Mouse (Mus musculus) liver, embryonic 14.5 days (tissue): ENCODE data around the gene P2ry6. TPM values are rescaled to one million over a fixed set of nuclear protein-coding genes. Genes with fewer than 3 reads are reported as not detected.

Experiments
- ATAC-seq: fragments of 200-750 bp; cut with Nextera tagmentation; 2 replicates; pipeline ENCODE4 v1.8.0; 2017; ENCODE audit warnings: moderate number of reproducible peaks, mild to moderate bottlenecking, moderate library complexity; ENCODE audit not compliant: insufficient read depth
- DNase-seq, 3 experiments: peaks; one replicate each; pipeline ENCODE4 v3.0.0-alpha.2; 2012 to 2013; ENCODE audit warnings: low read depth in 3 of 3, low spot score in 3 of 3
- H3K27ac ChIP-seq: fragments of 300-500 bp; sonication (generic); 2 replicates; pipeline ENCODE4 v1.5.1; 2014; ENCODE audit warnings: moderate library complexity, mild to moderate bottlenecking, control low read depth, inconsistent platforms
- H3K27me3 ChIP-seq: fragments of 300-500 bp; sonication (generic); 2 replicates; pipeline ENCODE4 v1.6.1; 2014; ENCODE audit warnings: mild to moderate bottlenecking, low read length, moderate library complexity; ENCODE audit not compliant: control insufficient read depth, insufficient read depth
- H3K36me3 ChIP-seq: fragments of 300-500 bp; sonication (generic); replicated peaks from 2 replicates; pipeline ENCODE4 v1.6.1; 2014; ENCODE audit warnings: low read depth; ENCODE audit not compliant: control insufficient read depth, insufficient read depth
- H3K4me1 ChIP-seq, 2 experiments: fragments of 200-500 bp in 1 of 2; fragments of 300-500 bp in 1 of 2; sonication (generic) in 1 of 2; replicated peaks; 2 replicates each; pipeline ENCODE4 v1.6.1; 2012 to 2014; ENCODE audit warnings: antibody characterized with exemption in 1 of 2, inconsistent platforms in 1 of 2, low read length in 1 of 2; ENCODE audit not compliant: control insufficient read depth in 2 of 2, insufficient read depth in 2 of 2
- H3K4me2 ChIP-seq: fragments of 300-500 bp; sonication (generic); 2 replicates; pipeline ENCODE4 v1.6.1; 2014; ENCODE audit warnings: low read depth, mild to moderate bottlenecking, control low read depth, moderate library complexity
- H3K4me3 ChIP-seq, 2 experiments: fragments of 200-500 bp in 1 of 2; fragments of 300-500 bp in 1 of 2; sonication (generic) in 1 of 2; 2 replicates each; pipeline ENCODE4 v1.5.1; 2012 to 2014; ENCODE audit warnings: low read depth in 2 of 2, low read length in 2 of 2, mild to moderate bottlenecking in 2 of 2, control low read depth in 1 of 2, inconsistent platforms in 1 of 2, moderate library complexity in 1 of 2; ENCODE audit not compliant: insufficient read depth in 1 of 2
- H3K9ac ChIP-seq: fragments of 300-500 bp; sonication (generic); replicated peaks from 2 replicates; pipeline ENCODE4 v1.6.1; 2014; ENCODE audit warnings: mild to moderate bottlenecking, control low read depth, moderate library complexity
- H3K9me3 ChIP-seq: fragments of 300-500 bp; sonication (generic); 2 replicates; pipeline ENCODE4 v1.6.1; 2016; ENCODE audit warnings: low read length, mixed read lengths; ENCODE audit not compliant: control insufficient read depth
- CTCF ChIP-seq: IDR thresholded peaks from 2 replicates; pipeline ENCODE4 v1.5.1; 2016; ENCODE audit warnings: antibody characterized with exemption, low read depth, control low read depth
- EP300 ChIP-seq: IDR thresholded peaks from 2 replicates; pipeline ENCODE4 v1.6.1; 2016; ENCODE audit warnings: antibody characterized with exemption, low read depth
- WGBS: fragments of 180-500 bp; shearing (Covaris S2); extraction: QIAGEN DNeasy Blood & Tissue Kit; methylation state at CpG from one replicate; pipeline ENCODE4 v1.1.7; 2014; ENCODE audit not compliant: insufficient replicate concordance; 5-methylcytosine and 5-hydroxymethylcytosine counted together
- polyA plus RNA-seq, 2 experiments: library from polyadenylated mRNA; depleted of rRNA in 1 of 2; stranded (reverse) in 1 of 2; unstranded in 1 of 2; fragments of >200 nt; fragmentation: Nextera tagmentation in 1 of 2; extraction: Ambion mirVana in 1 of 2; gene quantifications; 2 replicates each; pipeline versions ENCODE4 v1.2.1 to v1.2.3; 2012 to 2014

The P2ry6 gene
- polyA plus RNA-seq, 2 experiments = 2.0 to 2.9 TPM

DNA sequence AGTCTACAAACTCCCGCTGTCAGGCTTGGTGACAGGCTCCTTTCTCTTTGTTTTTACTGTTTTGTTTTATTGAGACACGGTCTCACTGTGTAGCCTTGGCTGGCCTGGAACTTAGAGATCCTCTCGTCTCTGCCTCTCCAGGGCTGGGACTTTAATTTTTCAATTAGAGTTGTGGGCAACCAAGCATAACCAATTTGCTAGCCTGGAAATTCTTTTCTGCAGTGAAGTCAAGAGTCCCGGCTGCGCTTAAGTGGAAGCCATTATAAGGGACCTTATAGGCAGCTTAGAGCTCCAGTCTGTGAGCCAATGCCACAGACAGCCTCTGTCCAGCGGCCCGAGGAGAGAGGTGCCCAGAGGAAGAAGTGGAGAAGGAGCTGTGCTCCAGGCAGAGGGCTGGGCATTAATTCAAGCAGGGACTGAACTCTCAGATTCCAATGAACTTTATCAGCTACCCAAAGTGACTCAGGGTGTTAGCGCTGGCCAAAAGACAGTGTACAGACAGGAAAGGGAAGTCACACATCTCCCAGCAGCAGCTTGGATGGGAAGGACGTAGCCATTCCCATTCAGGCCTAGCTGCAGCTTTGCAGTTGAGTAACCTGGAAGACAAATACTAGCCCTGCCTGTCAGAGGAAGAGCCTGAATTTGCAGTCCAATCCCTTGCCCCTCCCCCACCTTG, 16.3 kb upstream of the P2ry6 start:
- Histone ChIP-seq H3K36me3 (no peaks in the 10 kb centered on the region), H3K4me1 (peaks cover 0 to 4% of the 10 kb centered on the region in 2 experiments; a peak in 2 of 4 replicates), H3K4me3 (no peak overlapping the region), H3K27me3 (no peaks in the 10 kb centered on the region), H3K9me3 (no peaks in the 10 kb centered on the region), H3K27ac (no peak overlapping the region), H3K4me2 (no peak overlapping the region), H3K9ac (no peak overlapping the region)
- no peak for ATAC-seq
- no peak for DNase-seq
- TF ChIP-seq EP300 (no peak), CTCF (no peak)
- 46% methylated on average over 9 of the region's 9 CpGs for WGBS

- no peak overlapping the region for H3K9ac ChIP-seq
- H3K4me2 ChIP-seq = no peak overlapping the region
- DNase-seq = peak in 2 of 3 experiments; percentile 9 to 30
- H3K27ac ChIP-seq = no peak overlapping the region
- 16% methylated on average over 9 of the region's 9 CpGs for WGBS
- no peaks in the 10 kb centered on the region for H3K27me3 ChIP-seq
- no peaks in the 10 kb centered on the region for H3K36me3 ChIP-seq
- no peaks in the 10 kb centered on the region for H3K9me3 ChIP-seq
- H3K4me1 ChIP-seq = peaks cover 2 to 14% of the 10 kb centered on the region in 2 experiments; a peak in 2 of 4 replicates
- ATAC-seq = no peak
- TF ChIP-seq EP300 (no peak), CTCF (peak; percentile 68)
- H3K4me3 ChIP-seq = no peak overlapping the region
Measured at GRCm38 (mm10) chr7:100988092-100988491, 13.6 kb upstream of the P2ry6 start.

DNA sequence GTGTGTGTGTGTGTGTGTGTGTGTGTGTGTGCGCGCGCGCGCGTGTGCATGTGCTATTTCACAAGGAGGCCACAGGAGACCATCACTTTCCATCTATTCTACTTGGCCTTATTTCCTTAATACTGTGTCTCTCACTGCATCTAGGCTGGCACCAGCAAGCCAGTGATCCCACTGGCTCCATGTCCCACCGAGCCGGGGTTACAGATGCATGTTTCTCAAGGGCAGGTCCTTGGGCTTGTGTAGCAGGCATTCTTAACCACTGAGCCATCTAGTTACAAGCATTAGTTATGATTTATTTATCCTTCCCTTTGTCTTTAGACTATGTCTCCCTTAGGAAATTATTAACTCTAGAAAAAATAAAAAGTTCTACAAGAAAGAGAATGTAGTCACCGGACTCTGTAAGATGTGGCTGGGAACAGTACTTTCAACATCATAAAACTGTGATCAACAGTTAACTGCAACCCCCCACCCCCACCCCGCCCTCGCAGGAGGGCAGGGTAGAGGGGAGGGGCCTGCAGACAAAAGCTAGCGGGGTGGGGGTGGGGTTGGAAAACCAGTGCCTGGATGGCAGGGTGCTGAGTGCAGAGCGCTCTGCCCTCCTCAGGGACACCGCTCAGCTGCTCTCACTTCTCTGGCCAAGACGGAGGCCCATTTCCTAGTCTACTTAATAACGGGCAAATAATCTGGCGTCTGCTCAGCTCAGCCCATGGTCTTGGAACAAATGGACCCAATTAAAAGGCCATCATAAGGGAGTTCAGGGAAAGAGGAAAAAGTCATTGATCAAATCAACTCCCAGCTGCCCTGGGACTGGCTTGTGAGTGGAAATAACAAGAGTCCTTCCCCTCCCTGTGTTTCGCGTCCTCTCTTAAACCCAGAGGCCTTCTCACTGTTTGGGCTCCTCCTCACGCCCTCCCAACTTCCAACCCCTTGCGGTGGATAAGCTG, 10.3 kb upstream of the P2ry6 start:
- no peak overlapping the region for H3K4me3 ChIP-seq
- no peak overlapping the region for H3K9ac ChIP-seq
- H3K4me2 ChIP-seq = peak overlapping the region; percentile 12
- H3K4me1 ChIP-seq = peaks cover 2 to 10% of the 10 kb centered on the region in 2 experiments; a peak in 2 of 4 replicates
- WGBS = 40% methylated on average over 21 of the region's 21 CpGs
- DNase-seq = no peak
- H3K27me3 ChIP-seq = no peaks in the 10 kb centered on the region
- ATAC-seq = peak; percentile 65; the same call in 1 of the 2 replicates
- no peak overlapping the region for H3K27ac ChIP-seq
- no peaks in the 10 kb centered on the region for H3K36me3 ChIP-seq
- TF ChIP-seq EP300 (no peak), CTCF (no peak)
- no peaks in the 10 kb centered on the region for H3K9me3 ChIP-seq

GRCm38 (mm10) chr7:100979175-100979574, 4.7 kb upstream of the P2ry6 start:
- H3K9ac ChIP-seq = no peak overlapping the region
- no peaks in the 10 kb centered on the region for H3K36me3 ChIP-seq
- ATAC-seq (no peak), DNase-seq (no peak)
- WGBS = 29% methylated on average over 2 of the region's 2 CpGs
- H3K4me1 ChIP-seq = peaks cover 0 to 4% of the 10 kb centered on the region in 2 experiments; a peak in 2 of 4 replicates
- peaks cover 9% of the 10 kb centered on the region for H3K27me3 ChIP-seq
- no peaks in the 10 kb centered on the region for H3K9me3 ChIP-seq
- no peak overlapping the region for H3K4me3 ChIP-seq
- no peak overlapping the region for H3K4me2 ChIP-seq
- TF ChIP-seq CTCF = no peak
- TF ChIP-seq EP300 = no peak
- H3K27ac ChIP-seq = no peak overlapping the region

DNA sequence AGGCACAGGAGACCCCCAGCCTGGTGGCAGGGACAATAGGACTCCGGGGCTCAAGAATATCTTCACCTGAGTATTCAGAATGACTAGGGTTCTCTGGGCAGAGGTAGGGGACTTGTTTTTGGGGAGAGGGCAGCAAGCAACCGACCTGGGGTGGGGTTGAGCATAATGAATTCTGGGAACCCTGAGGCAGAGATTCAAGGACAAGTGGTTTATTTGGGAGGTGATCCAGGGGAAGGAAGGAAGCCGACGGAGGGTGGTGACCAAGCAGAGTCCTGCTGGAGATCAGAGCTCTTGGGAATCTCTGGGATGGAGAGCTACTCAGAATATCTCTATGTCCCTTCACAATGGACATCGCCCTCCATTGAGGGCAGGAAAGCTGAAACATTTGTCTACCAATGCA, 3.7 kb upstream of the P2ry6 start:
- no peak overlapping the region for H3K27ac ChIP-seq
- H3K9ac ChIP-seq = no peak overlapping the region
- peaks cover 0 to 4% of the 10 kb centered on the region in 2 experiments; a peak in 1 of 4 replicates for H3K4me1 ChIP-seq
- no peak for ATAC-seq
- WGBS = 62% methylated on average over 5 of the region's 5 CpGs
- H3K9me3 ChIP-seq = no peaks in the 10 kb centered on the region
- no peak overlapping the region for H3K4me3 ChIP-seq
- no peaks in the 10 kb centered on the region for H3K36me3 ChIP-seq
- TF ChIP-seq EP300 (no peak), CTCF (no peak)
- peaks cover 18% of the 10 kb centered on the region for H3K27me3 ChIP-seq
- H3K4me2 ChIP-seq = no peak overlapping the region
- no peak for DNase-seq
